Mouse (Mus musculus): Measurements from ENCODE around the gene Elovl7. TPM values are rescaled to one million over a fixed set of nuclear protein-coding genes. Genes with fewer than 3 reads are reported as not detected.
A peak's percentile ranks its signal among the peaks of the same experiment; 100 is the strongest.

The Elovl7 gene
- polyA plus RNA-seq, 1 experiment from 2014 or later = 28.4 TPM

DNA sequence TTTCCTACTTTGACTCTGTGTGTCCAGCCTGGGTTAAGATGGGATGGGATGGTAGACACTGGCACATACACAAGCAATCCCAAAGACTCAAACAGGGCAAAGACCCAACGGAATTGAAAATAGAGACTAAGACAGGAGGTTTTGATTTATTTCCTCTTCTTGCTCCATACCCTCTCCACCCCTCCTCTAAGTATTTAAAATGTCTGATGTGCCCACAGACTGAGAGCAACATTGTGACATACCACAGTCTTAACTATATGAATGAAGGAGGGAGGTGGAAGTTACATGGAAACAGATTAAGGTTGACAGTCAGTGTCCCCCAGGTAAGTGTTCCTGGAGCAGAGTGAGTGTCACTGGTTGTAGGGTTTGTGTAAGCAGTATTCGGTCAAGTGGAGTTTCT lies 70.1 kb downstream of the Elovl7 start:
- no peaks in the 10 kb centered on the region for H3K9me3 ChIP-seq (replicated peaks; ENCODE audit: control insufficient read depth, low read length)
- no peak overlapping the region for H3K9ac ChIP-seq (ENCODE audit: low read length)
- H3K36me3 ChIP-seq (ENCODE audit: control insufficient read depth, insufficient read depth, low read length) = no peaks in the 10 kb centered on the region
- no peaks in the 10 kb centered on the region for H3K27me3 ChIP-seq (ENCODE audit: control insufficient read depth, insufficient read depth, low read length)
- H3K4me2 ChIP-seq (ENCODE audit: low read depth, low read length) = no peak overlapping the region
- H3K4me3 ChIP-seq (replicated peaks; ENCODE audit: low read length) = no peak overlapping the region
- H3K27ac ChIP-seq (ENCODE audit: low read length) = no peak overlapping the region
- ATAC-seq (ENCODE audit: insufficient read depth, low FRiP score) = no peak
- H3K4me1 ChIP-seq (ENCODE audit: control insufficient read depth, insufficient read depth, low read length) = no peaks in the 10 kb centered on the region
- 91% methylated on average over 2 of the region's 2 CpGs for WGBS

DNA sequence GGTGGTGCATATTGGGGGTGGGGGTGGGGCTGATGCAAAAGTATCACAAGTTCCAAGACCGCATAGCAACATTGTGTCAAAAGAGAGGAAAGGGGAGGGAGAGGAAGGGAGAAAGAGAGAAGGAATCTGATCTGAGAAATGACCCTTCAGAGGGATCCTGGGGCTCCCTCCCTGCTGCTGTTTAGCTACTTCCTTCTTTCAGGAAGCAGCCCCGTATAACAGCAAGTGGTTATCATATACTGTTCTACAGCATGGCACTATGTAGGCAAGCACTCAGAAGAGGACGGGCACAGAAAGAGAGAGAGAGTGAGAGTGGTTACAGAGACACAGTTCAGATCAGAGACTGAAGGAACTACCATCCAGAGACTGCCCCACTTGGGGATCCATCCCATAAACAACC lies 73.7 kb downstream of the Elovl7 start:
- H3K9me3 ChIP-seq (replicated peaks; ENCODE audit: control insufficient read depth, low read length) = no peaks in the 10 kb centered on the region
- 56% methylated on average over 3 of the region's 3 CpGs for WGBS
- no peak for ATAC-seq (ENCODE audit: insufficient read depth, low FRiP score)
- no peak overlapping the region for H3K9ac ChIP-seq (ENCODE audit: low read length)
- no peak overlapping the region for H3K27ac ChIP-seq (ENCODE audit: low read length)
- no peaks in the 10 kb centered on the region for H3K27me3 ChIP-seq (ENCODE audit: control insufficient read depth, insufficient read depth, low read length)
- no peaks in the 10 kb centered on the region for H3K4me1 ChIP-seq (ENCODE audit: control insufficient read depth, insufficient read depth, low read length)
- no peak overlapping the region for H3K4me2 ChIP-seq (ENCODE audit: low read depth, low read length)
- no peak overlapping the region for H3K4me3 ChIP-seq (replicated peaks; ENCODE audit: low read length)
- no peaks in the 10 kb centered on the region for H3K36me3 ChIP-seq (ENCODE audit: control insufficient read depth, insufficient read depth, low read length)

DNA sequence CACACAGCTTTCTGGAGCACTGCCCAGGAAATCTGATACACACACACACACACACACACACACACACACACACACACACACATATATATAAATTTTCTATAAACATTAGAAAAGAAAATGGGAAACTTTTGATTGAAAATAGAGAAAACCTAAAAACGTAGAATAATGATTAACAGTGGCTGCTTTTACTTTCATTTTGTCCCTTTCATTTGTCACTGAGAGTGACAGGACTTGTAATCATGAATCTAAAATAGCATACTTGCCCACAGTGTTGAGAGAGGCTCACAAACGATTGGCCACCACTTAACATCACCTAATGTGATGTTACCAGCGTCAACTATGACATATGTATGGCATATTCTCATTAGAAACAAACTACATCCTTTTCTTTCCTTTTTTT lies 75.2 kb downstream of the Elovl7 start:
- no peaks in the 10 kb centered on the region for H3K4me1 ChIP-seq (ENCODE audit: control insufficient read depth, insufficient read depth, low read length)
- no peaks in the 10 kb centered on the region for H3K36me3 ChIP-seq (ENCODE audit: control insufficient read depth, insufficient read depth, low read length)
- H3K4me3 ChIP-seq (replicated peaks; ENCODE audit: low read length) = no peak overlapping the region
- no peak overlapping the region for H3K4me2 ChIP-seq (ENCODE audit: low read depth, low read length)
- H3K27ac ChIP-seq (ENCODE audit: low read length) = no peak overlapping the region
- no peak for ATAC-seq (ENCODE audit: insufficient read depth, low FRiP score)
- WGBS = 57% methylated on average over 3 of the region's 3 CpGs
- no peak overlapping the region for H3K9ac ChIP-seq (ENCODE audit: low read length)
- H3K9me3 ChIP-seq (replicated peaks; ENCODE audit: control insufficient read depth, low read length) = no peaks in the 10 kb centered on the region
- no peaks in the 10 kb centered on the region for H3K27me3 ChIP-seq (ENCODE audit: control insufficient read depth, insufficient read depth, low read length)

DNA sequence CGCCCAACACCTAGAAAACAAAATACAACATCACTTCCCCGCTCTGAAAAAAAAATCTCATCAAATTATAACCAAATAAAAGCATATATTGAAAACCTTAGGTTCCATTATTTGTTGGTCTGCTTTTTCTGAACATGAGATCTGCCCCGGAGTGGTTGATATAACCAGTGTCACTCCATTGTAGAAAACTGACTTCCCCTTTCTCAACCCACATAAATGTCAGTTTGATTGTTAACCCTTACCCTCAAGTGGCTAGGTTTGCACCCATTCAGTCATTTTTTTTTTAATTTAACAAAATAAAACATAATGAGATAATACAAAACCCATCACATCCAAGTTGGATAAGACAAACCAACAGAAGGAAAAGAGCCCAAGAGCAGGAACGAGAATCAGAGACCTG lies 76.1 kb downstream of the Elovl7 start:
- no peak overlapping the region for H3K27ac ChIP-seq (ENCODE audit: low read length)
- H3K4me2 ChIP-seq (ENCODE audit: low read depth, low read length) = no peak overlapping the region
- H3K9ac ChIP-seq (ENCODE audit: low read length) = no peak overlapping the region
- H3K4me1 ChIP-seq (ENCODE audit: control insufficient read depth, insufficient read depth, low read length) = no peaks in the 10 kb centered on the region
- no peak for ATAC-seq (ENCODE audit: insufficient read depth, low FRiP score)
- 85% methylated on average over 4 of the region's 4 CpGs for WGBS
- no peak overlapping the region for H3K4me3 ChIP-seq (replicated peaks; ENCODE audit: low read length)
- H3K36me3 ChIP-seq (ENCODE audit: control insufficient read depth, insufficient read depth, low read length) = no peaks in the 10 kb centered on the region
- no peaks in the 10 kb centered on the region for H3K27me3 ChIP-seq (ENCODE audit: control insufficient read depth, insufficient read depth, low read length)
- H3K9me3 ChIP-seq (replicated peaks; ENCODE audit: control insufficient read depth, low read length) = no peaks in the 10 kb centered on the region

DNA sequence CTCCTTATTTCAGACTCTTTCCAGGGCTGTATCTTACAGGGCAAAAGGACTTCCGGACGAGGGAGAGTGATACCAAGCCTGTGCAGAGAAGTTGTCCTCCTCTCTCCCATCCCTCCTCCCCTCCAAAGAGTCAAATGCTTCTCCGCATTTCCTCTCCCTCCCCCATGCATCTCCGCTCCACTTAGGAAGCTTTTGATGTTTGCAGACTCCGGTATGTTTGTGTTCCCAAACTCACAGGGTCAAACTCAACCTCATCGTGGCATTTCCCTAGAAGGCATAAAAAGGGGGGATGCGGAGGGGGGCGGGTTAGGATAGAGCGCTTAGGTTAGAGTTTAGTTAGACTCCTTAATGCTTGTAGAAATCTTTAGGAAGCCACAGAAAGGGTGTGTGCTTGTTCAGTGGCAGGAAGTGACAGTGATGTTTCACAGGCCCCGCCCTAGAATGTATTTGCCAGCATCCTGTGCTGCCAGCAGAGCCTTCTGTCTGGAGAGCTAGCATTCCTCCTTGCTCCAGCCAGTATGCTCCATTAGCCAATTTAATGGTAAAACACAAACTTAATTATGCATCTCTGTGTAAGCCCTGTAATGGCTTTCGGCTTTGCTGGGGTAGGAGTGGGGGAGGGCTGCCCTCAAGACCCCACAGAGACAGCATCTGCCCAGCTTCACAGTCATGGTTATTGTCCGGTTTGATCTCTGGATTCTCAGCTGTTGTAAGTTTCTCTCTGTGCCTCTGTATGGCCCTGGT lies 83.3 kb downstream of the Elovl7 start:
- WGBS = 6% methylated on average over 12 of the region's 12 CpGs
- Histone ChIP-seq H3K9me3 (replicated peaks; ENCODE audit: control insufficient read depth, low read length) (no peaks in the 10 kb centered on the region), H3K27ac (ENCODE audit: low read length) (peak overlapping the region; percentile 76), H3K27me3 (ENCODE audit: control insufficient read depth, insufficient read depth, low read length) (no peaks in the 10 kb centered on the region), H3K36me3 (ENCODE audit: control insufficient read depth, insufficient read depth, low read length) (no peaks in the 10 kb centered on the region), H3K4me3 (replicated peaks; ENCODE audit: low read length) (peak overlapping the region; percentile 43), H3K4me2 (ENCODE audit: low read depth, low read length) (peak overlapping the region; percentile 62), H3K4me1 (ENCODE audit: control insufficient read depth, insufficient read depth, low read length) (peaks cover 7% of the 10 kb centered on the region), H3K9ac (ENCODE audit: low read length) (peak overlapping the region; percentile 60)
- ATAC-seq (ENCODE audit: insufficient read depth, low FRiP score) = peak; percentile 70

DNA sequence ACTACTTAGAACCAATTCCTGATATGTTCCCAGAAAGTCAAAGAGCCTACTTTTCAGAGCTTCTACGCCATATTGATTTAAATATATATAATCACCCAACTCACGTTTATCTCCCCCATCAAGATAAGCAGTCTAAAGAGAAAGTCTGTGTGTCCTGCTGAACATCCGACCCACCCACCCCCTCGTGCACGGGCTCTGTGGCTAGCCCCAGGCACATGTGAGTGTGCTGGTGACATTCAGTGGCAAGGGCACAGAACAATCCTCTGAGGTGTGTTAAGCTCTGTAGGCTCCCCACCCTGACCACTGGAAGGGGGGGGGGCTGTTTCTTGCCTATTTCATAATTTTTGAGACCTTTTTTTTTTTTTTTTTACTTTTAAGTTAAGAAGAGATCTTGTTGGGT lies 84.0 kb downstream of the Elovl7 start:
- Histone ChIP-seq H3K9me3 (replicated peaks; ENCODE audit: control insufficient read depth, low read length) (no peaks in the 10 kb centered on the region), H3K4me2 (ENCODE audit: low read depth, low read length) (no peak overlapping the region), H3K4me1 (ENCODE audit: control insufficient read depth, insufficient read depth, low read length) (peaks cover 7% of the 10 kb centered on the region), H3K27ac (ENCODE audit: low read length) (no peak overlapping the region), H3K4me3 (replicated peaks; ENCODE audit: low read length) (no peak overlapping the region), H3K27me3 (ENCODE audit: control insufficient read depth, insufficient read depth, low read length) (no peaks in the 10 kb centered on the region), H3K9ac (ENCODE audit: low read length) (no peak overlapping the region), H3K36me3 (ENCODE audit: control insufficient read depth, insufficient read depth, low read length) (no peaks in the 10 kb centered on the region)
- no peak for ATAC-seq (ENCODE audit: insufficient read depth, low FRiP score)
- WGBS = 44% methylated on average over 5 of the region's 5 CpGs

DNA sequence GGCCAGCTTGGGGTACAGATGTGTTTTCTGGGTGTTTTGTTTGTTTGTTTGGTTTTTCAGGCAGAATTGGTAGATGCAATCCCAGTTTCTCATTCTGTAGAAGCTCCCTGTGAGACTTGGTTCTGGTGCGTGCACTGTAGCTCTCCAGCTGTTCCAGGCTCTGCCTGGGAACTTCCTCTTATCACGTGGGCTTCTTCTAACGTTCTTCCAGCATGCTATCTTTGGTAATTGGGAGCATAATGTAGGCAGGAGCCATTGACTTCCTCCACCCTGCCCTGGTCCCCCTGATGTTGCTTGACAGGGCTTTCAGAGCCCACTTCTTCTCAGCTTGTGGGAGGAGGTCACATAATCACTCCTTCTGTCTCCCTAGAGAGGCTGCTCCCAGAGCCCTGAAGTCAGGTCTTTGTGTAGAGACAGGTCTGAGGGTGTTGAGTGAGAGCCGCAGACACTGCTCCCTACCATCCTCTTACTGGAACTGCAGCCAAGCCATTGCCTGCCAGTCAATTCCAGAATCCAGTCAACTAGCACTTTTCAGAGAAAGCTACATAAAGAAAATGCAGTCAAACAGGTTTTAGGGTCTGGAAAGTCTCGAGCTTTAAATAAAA lies 86.2 kb downstream of the Elovl7 start:
- Histone ChIP-seq H3K4me1 (ENCODE audit: control insufficient read depth, insufficient read depth, low read length) (peaks cover 7% of the 10 kb centered on the region), H3K36me3 (ENCODE audit: control insufficient read depth, insufficient read depth, low read length) (no peaks in the 10 kb centered on the region), H3K9me3 (replicated peaks; ENCODE audit: control insufficient read depth, low read length) (no peaks in the 10 kb centered on the region), H3K4me3 (replicated peaks; ENCODE audit: low read length) (no peak overlapping the region), H3K9ac (ENCODE audit: low read length) (no peak overlapping the region), H3K27me3 (ENCODE audit: control insufficient read depth, insufficient read depth, low read length) (no peaks in the 10 kb centered on the region), H3K4me2 (ENCODE audit: low read depth, low read length) (no peak overlapping the region), H3K27ac (ENCODE audit: low read length) (peak overlapping the region; percentile 66)
- peak; percentile 24; the same call in 1 of the 2 replicates for ATAC-seq (ENCODE audit: insufficient read depth, low FRiP score)
- 18% methylated on average over 5 of the region's 5 CpGs for WGBS

DNA sequence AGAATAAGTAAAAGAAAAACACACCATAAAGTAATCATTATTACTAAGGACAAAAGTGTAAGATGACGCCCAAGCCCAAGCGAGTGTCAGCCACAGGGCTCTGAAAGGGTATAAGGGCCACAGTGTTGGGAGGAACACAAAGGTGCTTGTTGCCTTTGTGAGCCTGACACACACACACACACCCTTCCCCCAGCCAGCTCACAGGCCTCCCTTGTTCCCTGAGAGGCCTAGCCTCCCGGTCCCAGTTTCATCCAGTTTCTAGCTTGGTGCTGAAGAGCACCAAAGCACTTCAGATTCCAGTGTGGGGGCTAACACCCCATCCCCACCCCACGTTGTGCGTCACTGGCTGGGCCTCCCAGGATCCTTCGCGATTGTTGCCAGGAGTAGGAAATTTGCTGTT lies 87.2 kb downstream of the Elovl7 start:
- H3K4me3 ChIP-seq (replicated peaks; ENCODE audit: low read length) = no peak overlapping the region
- no peak for ATAC-seq (ENCODE audit: insufficient read depth, low FRiP score)
- no peak overlapping the region for H3K4me2 ChIP-seq (ENCODE audit: low read depth, low read length)
- 53% methylated on average over 7 of the region's 7 CpGs for WGBS
- peaks cover 7% of the 10 kb centered on the region for H3K4me1 ChIP-seq (ENCODE audit: control insufficient read depth, insufficient read depth, low read length)
- H3K36me3 ChIP-seq (ENCODE audit: control insufficient read depth, insufficient read depth, low read length) = no peaks in the 10 kb centered on the region
- no peaks in the 10 kb centered on the region for H3K9me3 ChIP-seq (replicated peaks; ENCODE audit: control insufficient read depth, low read length)
- H3K27ac ChIP-seq (ENCODE audit: low read length) = no peak overlapping the region
- no peak overlapping the region for H3K9ac ChIP-seq (ENCODE audit: low read length)
- no peaks in the 10 kb centered on the region for H3K27me3 ChIP-seq (ENCODE audit: control insufficient read depth, insufficient read depth, low read length)

DNA sequence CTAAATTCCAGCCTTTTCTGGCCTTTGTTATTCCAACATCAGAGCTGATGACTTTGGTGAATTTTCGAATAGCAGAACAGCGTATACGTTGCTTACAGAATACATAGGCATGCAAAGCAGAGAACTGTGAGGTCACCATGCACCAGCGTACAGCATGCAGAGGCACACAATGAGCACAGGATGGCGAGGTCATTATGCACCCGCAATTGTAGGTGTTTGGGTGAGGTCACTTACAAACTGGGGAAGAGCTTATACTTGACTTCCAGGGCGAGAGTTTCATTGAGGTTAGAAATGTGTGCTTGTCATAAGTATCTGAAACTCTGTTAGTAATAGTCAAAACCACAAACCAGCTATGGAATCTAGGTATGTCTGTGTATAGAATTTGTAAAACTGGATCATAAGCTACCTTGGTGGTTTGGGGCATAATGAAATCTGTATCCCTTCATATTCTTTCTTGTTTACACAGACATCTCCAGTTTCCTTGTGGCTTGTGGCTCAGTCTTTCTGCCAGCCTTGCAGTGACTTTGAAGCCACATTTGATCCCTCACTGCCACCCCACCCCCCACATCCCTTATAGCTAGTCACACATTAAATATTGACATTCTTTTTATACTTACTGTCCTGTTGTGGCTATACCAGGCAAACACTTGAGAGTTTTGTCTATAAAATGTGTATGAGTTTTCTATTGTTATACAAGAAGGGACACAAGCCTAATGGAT lies 88.9 kb downstream of the Elovl7 start:
- 78% methylated on average over 7 of the region's 7 CpGs for WGBS

More for the DNA sequence above, 88.9 kb downstream of the Elovl7 start:
- Histone ChIP-seq H3K9me3 (replicated peaks; ENCODE audit: control insufficient read depth, low read length) (no peaks in the 10 kb centered on the region), H3K36me3 (ENCODE audit: control insufficient read depth, insufficient read depth, low read length) (no peaks in the 10 kb centered on the region), H3K27me3 (ENCODE audit: control insufficient read depth, insufficient read depth, low read length) (no peaks in the 10 kb centered on the region), H3K4me2 (ENCODE audit: low read depth, low read length) (no peak overlapping the region), H3K9ac (ENCODE audit: low read length) (no peak overlapping the region), H3K4me3 (replicated peaks; ENCODE audit: low read length) (no peak overlapping the region), H3K27ac (ENCODE audit: low read length) (no peak overlapping the region), H3K4me1 (ENCODE audit: control insufficient read depth, insufficient read depth, low read length) (0 out of 2 replicates have a peak, but pooled peaks cover 3% of the 10 kb centered on the region)
- ATAC-seq (ENCODE audit: insufficient read depth, low FRiP score) = no peak

Data from stomach, embryonic 16.5 days (tissue).